Mouse (Mus musculus) midbrain, embryonic 15.5 days (tissue): ENCODE measurements around the gene Isx. TPM values are rescaled to one million over a fixed set of nuclear protein-coding genes. Genes with fewer than 3 reads are reported as not detected.

Experiments used
- ATAC-seq: fragments of 200-750 bp; cut with Nextera tagmentation; replicated peaks from 2 replicates; pipeline ENCODE4 v1.8.0; 2017; ENCODE audit warnings: moderate TSS enrichment
- H3K27ac ChIP-seq: fragments of 300-500 bp; sonication (generic); 2 replicates; pipeline ENCODE4 v1.5.1; 2015; ENCODE audit warnings: mild to moderate bottlenecking, inconsistent platforms
- H3K27me3 ChIP-seq: fragments of 300-500 bp; sonication (generic); replicated peaks from 2 replicates; pipeline ENCODE4 v1.6.1; 2015; ENCODE audit warnings: inconsistent platforms
- H3K36me3 ChIP-seq: fragments of 300-500 bp; sonication (generic); replicated peaks from 2 replicates; pipeline ENCODE4 v1.6.1; 2015; ENCODE audit warnings: inconsistent platforms
- H3K4me1 ChIP-seq: fragments of 300-500 bp; sonication (generic); 2 replicates; pipeline ENCODE4 v1.6.1; 2015; ENCODE audit warnings: inconsistent platforms
- H3K4me2 ChIP-seq: fragments of 300-500 bp; sonication (generic); 2 replicates; pipeline ENCODE4 v1.6.1; 2015; ENCODE audit warnings: inconsistent platforms, mild to moderate bottlenecking, moderate library complexity
- H3K4me3 ChIP-seq: fragments of 300-500 bp; sonication (generic); 2 replicates; pipeline ENCODE4 v1.5.1; 2015; ENCODE audit warnings: mild to moderate bottlenecking, inconsistent platforms
- H3K9ac ChIP-seq: fragments of 300-500 bp; sonication (generic); 2 replicates; pipeline ENCODE4 v1.6.1; 2015; ENCODE audit warnings: mild to moderate bottlenecking, inconsistent platforms
- H3K9me3 ChIP-seq: fragments of 300-500 bp; sonication (generic); 2 replicates; pipeline ENCODE4 v1.6.1; 2016; ENCODE audit warnings: inconsistent platforms
- WGBS: fragments of 180-500 bp; shearing (Covaris S2); methylation state at CpG from one replicate; pipeline ENCODE4 v1.1.7; 2015; ENCODE audit warnings: mixed read lengths; 5-methylcytosine and 5-hydroxymethylcytosine counted together
- polyA plus RNA-seq: library from polyadenylated mRNA; unstranded; fragments of >200 nt; fragmentation: Nextera tagmentation; extraction: Ambion mirVana; gene quantifications from 2 replicates; pipeline ENCODE4 v1.2.1, GENCODE M21; 2015

Gene Isx
- polyA plus RNA-seq, 1 experiment from 2014 or later = not detected

DNA sequence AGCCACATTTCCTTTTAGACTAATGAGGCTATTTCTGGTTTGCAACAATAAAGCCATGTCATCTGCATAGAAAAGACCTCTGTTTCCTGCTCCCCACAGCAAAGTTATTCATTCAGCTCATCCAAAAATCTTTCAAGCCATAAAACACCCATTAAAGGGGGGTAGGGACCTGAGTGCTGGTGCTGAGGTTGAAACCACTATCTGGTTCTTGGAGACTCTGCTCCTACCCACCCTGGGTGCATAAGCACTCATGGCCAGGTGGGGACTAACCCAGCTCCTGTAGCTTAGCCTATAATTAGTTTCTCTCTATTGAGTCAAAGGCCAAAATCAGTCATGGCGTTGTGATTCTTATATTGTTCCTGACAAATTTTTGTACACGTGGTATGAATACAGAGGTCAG is 10.4 kb upstream of the Isx start:
- Histone ChIP-seq H3K27me3 (no peaks in the 10 kb centered on the region), H3K4me1 (no peaks in the 10 kb centered on the region), H3K9me3 (no peaks in the 10 kb centered on the region), H3K36me3 (no peaks in the 10 kb centered on the region), H3K9ac (no peak overlapping the region), H3K4me2 (no peak overlapping the region), H3K4me3 (no peak overlapping the region), H3K27ac (no peak overlapping the region)
- no peak for ATAC-seq
- WGBS = 73% methylated on average over 2 of the region's 2 CpGs

DNA sequence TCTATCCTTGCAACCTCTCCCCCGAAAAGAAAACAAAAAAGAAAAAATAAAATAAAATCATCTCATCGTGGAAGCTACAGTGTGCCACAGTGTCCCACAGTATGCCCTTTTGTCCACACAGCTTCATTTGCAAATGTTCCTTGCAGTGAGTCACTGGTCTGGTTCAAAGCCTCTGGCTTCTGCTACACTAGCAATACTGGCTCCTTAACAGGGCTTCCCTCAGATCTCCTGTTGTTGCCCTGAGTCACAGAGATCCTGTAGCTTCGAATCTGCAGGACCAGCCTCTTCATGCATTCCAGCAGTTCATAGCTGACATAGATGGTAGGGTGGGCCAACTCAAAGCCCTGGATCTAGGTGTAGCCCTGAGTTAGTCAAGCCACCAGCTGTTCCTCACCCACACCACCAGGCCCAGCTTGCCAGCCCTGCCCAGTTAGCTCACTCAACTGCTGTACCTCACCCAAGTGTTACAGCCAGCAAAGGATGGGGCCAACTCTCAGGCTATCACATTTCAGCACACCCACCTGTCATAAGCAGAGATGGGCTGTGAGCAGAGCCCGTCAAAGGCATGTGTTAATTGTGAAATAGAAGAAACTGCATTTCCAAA is 2.5 kb upstream of the Isx start:
- Histone ChIP-seq H3K4me2 (no peak overlapping the region), H3K27me3 (no peaks in the 10 kb centered on the region), H3K27ac (no peak overlapping the region), H3K4me1 (no peaks in the 10 kb centered on the region), H3K9ac (no peak overlapping the region), H3K4me3 (no peak overlapping the region), H3K9me3 (no peaks in the 10 kb centered on the region), H3K36me3 (no peaks in the 10 kb centered on the region)
- no peak for ATAC-seq
- 84% methylated on average over 4 of the region's 4 CpGs for WGBS

DNA sequence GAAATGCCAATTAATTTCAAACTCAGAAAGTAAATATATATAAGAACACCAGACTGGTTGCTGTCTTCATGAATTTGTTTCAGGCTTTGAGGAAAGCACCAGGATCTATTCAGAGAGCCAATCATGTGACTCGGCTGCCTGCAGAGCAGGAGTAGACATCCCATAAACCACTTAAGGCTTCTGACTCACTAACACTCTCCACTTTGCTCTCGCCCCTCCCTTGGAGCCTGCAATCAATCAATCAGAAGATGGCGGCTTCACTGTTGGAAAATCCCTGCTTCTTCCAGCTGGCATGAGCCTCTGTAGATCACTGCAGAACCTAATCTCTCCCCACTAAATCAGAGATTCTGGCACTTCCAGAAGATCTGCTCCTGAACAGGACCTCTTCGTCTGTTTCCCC is 1.3 kb upstream of the Isx start:
- no peak overlapping the region for H3K4me2 ChIP-seq
- no peak overlapping the region for H3K9ac ChIP-seq
- WGBS = 63% methylated on average over 4 of the region's 4 CpGs
- no peaks in the 10 kb centered on the region for H3K27me3 ChIP-seq
- no peaks in the 10 kb centered on the region for H3K36me3 ChIP-seq
- H3K4me3 ChIP-seq = no peak overlapping the region
- no peak for ATAC-seq
- no peak overlapping the region for H3K27ac ChIP-seq
- H3K9me3 ChIP-seq = no peaks in the 10 kb centered on the region
- H3K4me1 ChIP-seq = no peaks in the 10 kb centered on the region

DNA sequence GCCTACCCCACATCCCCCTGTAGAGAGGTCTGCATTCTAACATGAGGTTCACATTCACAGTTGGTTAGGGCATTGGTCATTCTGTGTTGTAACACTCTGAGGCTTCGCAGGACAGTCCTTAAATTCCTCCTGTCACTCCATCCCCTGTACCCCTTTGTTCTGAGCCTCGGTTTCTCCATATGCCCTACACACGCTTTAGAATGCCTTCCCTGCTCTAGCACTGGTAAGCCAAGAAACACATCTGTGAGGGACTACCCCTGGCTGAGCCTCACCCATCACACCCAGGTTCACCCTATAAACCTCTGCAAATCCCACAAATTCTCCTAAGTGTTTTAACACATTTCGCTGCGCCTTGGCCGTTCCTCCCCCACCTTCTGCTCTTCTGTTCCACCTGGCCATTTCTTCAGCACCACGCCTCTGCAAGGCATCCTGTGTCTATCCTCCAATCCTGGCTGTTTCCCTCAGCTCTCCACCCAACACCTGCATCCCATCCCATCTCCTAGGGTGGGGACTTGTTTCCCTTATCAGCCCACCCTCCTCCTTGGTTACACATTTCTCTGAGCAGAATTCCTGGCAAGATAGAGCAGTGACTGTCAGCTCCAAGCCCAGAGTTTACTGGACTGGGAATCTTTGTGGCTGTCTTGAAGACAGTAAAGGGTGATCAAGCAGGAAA is 686 bp upstream of the Isx start:
- Histone ChIP-seq H3K27ac (no peak overlapping the region), H3K9ac (no peak overlapping the region), H3K9me3 (no peaks in the 10 kb centered on the region), H3K36me3 (no peaks in the 10 kb centered on the region), H3K4me3 (no peak overlapping the region), H3K4me2 (no peak overlapping the region), H3K27me3 (no peaks in the 10 kb centered on the region), H3K4me1 (no peaks in the 10 kb centered on the region)
- 91% methylated on average over 7 of the region's 7 CpGs for WGBS
- no peak for ATAC-seq

DNA sequence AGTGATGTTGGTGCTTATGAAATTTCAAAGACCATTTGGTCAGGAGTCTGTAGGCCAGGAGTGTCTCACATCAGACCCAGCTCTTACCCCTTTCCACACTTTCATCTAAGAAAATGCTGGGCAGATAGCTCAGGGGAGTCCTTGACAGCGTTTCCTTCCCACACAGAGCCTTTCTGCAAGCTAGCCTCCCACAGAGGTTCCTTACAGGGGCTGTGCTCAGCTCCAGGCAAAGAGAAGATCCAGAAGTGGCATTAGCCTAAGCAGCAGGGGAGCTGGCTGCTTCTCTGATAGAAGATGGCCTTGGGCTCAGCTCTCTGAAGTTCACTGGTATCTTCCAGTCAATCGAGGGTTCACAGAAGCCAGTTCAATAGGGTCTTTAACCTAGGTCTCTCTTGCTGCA is 1.6 kb downstream of the Isx start:
- Histone ChIP-seq H3K27ac (no peak overlapping the region), H3K9ac (no peak overlapping the region), H3K4me3 (no peak overlapping the region), H3K36me3 (no peaks in the 10 kb centered on the region), H3K4me1 (no peaks in the 10 kb centered on the region), H3K4me2 (no peak overlapping the region), H3K27me3 (no peaks in the 10 kb centered on the region), H3K9me3 (no peaks in the 10 kb centered on the region)
- WGBS = 70% methylated on average over 2 of the region's 2 CpGs
- no peak; the same call in 1 of the 2 replicates for ATAC-seq

DNA sequence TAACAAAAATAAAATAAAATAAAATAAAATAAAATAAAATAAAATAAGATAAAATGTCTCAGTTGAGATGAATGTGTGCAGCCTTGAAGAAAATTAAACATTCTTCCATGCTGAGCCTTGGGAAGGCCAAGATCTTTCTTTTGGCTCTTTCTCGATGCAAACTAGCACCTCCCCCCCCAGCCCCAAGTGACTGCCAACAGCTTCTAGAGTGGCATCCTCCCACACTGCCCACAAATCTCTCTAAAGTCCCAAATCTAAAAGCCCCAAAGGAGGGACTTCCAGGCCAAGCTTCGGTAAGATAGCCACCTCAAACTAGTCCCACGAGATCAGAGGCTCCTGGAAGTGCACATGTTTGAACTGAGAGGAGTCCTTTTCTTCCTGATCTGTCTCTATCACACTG is 5.7 kb downstream of the Isx start:
- Histone ChIP-seq H3K36me3 (no peaks in the 10 kb centered on the region), H3K27me3 (no peaks in the 10 kb centered on the region)
- WGBS = 97% methylated on average over 3 of the region's 3 CpGs

DNA sequence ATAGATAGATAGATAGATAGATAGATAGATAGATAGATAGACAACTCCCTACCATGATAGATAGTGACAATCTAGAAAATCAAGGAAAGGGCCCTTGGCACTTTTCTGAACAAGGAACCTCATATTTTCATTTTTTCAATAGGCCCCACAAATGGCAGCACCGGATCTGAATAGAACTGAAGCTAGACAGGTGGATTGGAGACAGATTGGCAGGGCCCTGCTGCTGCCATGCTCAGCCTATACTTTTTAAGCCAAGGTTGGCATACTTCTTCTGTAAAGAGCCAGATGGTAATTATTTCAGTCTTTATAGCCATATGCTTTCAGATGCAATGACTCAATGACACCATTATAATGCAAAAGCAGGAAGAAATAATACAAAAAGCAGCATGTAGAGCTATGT is 15.8 kb downstream of the Isx start:
- WGBS = 89% methylated on average over 1 of the region's 1 CpGs
- Histone ChIP-seq H3K4me3 (no peak overlapping the region), H3K27ac (no peak overlapping the region), H3K4me2 (no peak overlapping the region), H3K36me3 (no peaks in the 10 kb centered on the region), H3K27me3 (no peaks in the 10 kb centered on the region), H3K9ac (no peak overlapping the region), H3K4me1 (no peaks in the 10 kb centered on the region), H3K9me3 (no peaks in the 10 kb centered on the region)
- no peak for ATAC-seq

More for the DNA sequence above, 5.7 kb downstream of the Isx start:
- Histone ChIP-seq H3K4me3 (no peak overlapping the region), H3K4me2 (no peak overlapping the region), H3K9ac (no peak overlapping the region), H3K27ac (no peak overlapping the region), H3K9me3 (no peaks in the 10 kb centered on the region), H3K4me1 (no peaks in the 10 kb centered on the region)
- no peak for ATAC-seq

DNA sequence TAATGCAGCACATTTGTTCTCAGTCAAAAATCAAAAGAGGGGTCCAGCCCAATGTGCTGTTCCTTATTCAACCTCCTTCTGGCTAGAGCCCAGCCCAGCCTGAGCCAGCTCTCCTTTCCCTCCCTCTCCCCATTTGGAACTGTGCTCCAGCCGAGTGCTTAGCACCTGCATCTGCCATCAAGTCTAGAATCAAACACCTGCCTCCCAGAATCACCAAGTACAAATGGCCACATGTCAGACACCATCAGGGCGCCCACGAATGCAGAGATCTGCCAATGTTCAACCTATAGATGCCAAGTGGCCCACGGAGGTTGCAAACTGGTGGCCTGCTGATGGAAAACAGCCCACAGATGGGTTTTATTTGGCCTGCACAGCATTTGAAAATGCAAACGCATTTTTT is 18.1 kb downstream of the Isx start:
- Histone ChIP-seq H3K27ac (no peak overlapping the region), H3K27me3 (no peaks in the 10 kb centered on the region), H3K4me2 (no peak overlapping the region), H3K9me3 (no peaks in the 10 kb centered on the region), H3K4me3 (no peak overlapping the region), H3K9ac (no peak overlapping the region), H3K36me3 (no peaks in the 10 kb centered on the region), H3K4me1 (no peaks in the 10 kb centered on the region)
- WGBS = 81% methylated on average over 5 of the region's 5 CpGs
- ATAC-seq = no peak

DNA sequence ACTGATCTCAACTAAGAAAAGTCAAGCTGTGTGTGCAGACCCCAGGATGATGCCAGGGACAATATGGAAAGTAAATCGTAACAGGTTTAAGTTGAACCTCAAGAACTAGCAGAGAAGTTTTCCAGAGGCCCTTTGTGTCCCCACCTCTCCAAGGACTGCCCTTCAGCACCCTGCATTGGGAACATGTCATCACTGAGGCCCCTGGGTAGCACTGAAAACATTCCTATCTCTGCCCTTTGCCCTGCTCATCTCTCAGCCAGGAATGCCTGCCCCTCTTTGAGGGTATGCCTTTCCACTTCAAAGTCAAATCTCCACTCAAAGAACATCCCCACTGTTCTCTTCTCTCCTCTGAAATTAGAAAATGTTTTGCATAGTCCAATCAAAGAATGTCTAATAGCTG is 23.3 kb downstream of the Isx start:
- WGBS = 76% methylated on average over 1 of the region's 1 CpGs
- no peak overlapping the region for H3K27ac ChIP-seq
- no peak for ATAC-seq

DNA sequence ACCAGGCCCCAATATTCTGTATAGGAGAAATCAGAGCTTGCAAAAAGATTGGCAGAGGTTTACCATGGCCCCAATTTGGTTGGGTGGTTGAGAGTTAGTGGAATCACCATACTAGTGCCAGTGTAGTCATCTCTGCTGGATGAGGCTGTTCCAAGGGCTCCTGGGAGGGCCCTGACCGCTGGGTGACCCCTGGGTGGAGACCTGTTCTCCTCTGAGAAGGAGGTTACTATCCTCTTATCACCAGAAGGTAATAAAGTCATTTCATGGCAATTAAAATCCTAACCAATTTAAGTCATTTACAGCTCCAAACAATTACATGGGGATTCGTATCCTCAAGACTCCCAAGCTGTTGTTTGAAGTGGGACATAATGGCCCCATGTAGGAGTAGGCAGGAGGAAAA is 24.3 kb downstream of the Isx start:
- ATAC-seq = no peak
- Histone ChIP-seq H3K27me3 (no peaks in the 10 kb centered on the region), H3K4me2 (no peak overlapping the region), H3K27ac (no peak overlapping the region), H3K4me1 (no peaks in the 10 kb centered on the region), H3K9me3 (no peaks in the 10 kb centered on the region), H3K9ac (no peak overlapping the region), H3K4me3 (no peak overlapping the region), H3K36me3 (no peaks in the 10 kb centered on the region)
- WGBS = 60% methylated on average over 2 of the region's 2 CpGs

More for the DNA sequence above, 23.3 kb downstream of the Isx start:
- no peaks in the 10 kb centered on the region for H3K27me3 ChIP-seq
- no peak overlapping the region for H3K4me3 ChIP-seq
- H3K4me2 ChIP-seq = no peak overlapping the region
- H3K4me1 ChIP-seq = no peaks in the 10 kb centered on the region
- no peak overlapping the region for H3K9ac ChIP-seq
- H3K36me3 ChIP-seq = no peaks in the 10 kb centered on the region
- no peaks in the 10 kb centered on the region for H3K9me3 ChIP-seq

DNA sequence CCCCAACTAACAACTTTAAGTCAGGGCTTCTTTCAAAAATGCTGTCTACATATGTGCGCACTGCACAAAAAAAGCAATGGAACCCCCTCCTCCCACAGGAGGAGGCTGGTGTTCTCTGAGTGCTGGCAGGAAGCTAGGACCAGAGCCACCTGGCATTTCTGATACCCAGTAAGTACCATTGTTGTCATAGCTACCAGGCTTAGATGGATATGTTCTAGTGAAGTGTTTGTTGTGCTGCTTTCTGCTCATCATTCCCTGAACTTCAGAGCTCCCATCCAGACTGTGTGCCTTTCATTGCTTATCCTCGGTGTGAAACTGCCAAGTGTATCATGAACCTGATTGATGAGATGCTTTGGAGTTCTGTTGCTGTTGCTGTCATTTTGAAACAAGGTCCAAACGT is 26.8 kb downstream of the Isx start:
- no peak for ATAC-seq

DNA sequence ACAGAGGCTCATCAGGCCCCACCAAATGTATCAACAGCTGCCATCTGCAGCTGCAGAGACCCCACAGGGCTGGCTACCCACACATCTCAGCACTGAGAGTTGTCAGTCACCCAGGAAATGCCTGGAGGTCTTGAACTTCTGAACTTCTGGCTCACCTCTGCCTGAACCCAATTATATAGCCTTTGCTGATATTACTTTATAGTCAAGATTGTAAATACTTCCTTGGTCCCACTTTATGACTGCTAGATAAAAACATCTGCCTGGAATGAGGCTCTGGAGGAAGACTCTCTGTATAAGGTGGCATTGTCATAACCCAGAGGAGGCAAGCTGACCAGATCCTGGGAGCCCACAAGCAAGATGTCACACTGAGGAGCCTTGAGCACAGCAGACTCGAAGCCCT is 28.8 kb downstream of the Isx start:
- Histone ChIP-seq H3K9me3 (no peaks in the 10 kb centered on the region), H3K36me3 (no peaks in the 10 kb centered on the region), H3K4me1 (no peaks in the 10 kb centered on the region), H3K27me3 (no peaks in the 10 kb centered on the region), H3K9ac (no peak overlapping the region), H3K4me3 (no peak overlapping the region), H3K4me2 (no peak overlapping the region), H3K27ac (no peak overlapping the region)
- no peak for ATAC-seq
- WGBS = 97% methylated on average over 1 of the region's 1 CpGs

More for the DNA sequence above, 26.8 kb downstream of the Isx start:
- Histone ChIP-seq H3K4me1 (no peaks in the 10 kb centered on the region), H3K4me3 (no peak overlapping the region), H3K4me2 (no peak overlapping the region), H3K9ac (no peak overlapping the region), H3K36me3 (no peaks in the 10 kb centered on the region), H3K27me3 (no peaks in the 10 kb centered on the region), H3K27ac (no peak overlapping the region), H3K9me3 (no peaks in the 10 kb centered on the region)
- WGBS = 81% methylated on average over 3 of the region's 3 CpGs
